Mouse (Mus musculus) ES-E14 (cell line): ENCODE data around the gene Pbx2. TPM values are rescaled to one million over a fixed set of nuclear protein-coding genes. Genes with fewer than 3 reads are reported as not detected.

Source experiments
- DNase-seq: peaks from one replicate; pipeline ENCODE4 v3.0.0-alpha.2; 2013; ENCODE audit warnings: low read depth, low spot score
- H3K27ac ChIP-seq: 2 replicates; pipeline ENCODE4 v1.5.1; 2012; ENCODE audit warnings: low read depth, mild to moderate bottlenecking, low read length, moderate library complexity, mixed read lengths; ENCODE audit not compliant: poor library complexity, insufficient read depth, severe bottlenecking
- H3K36me3 ChIP-seq: 2 replicates; pipeline ENCODE4 v1.6.1; 2012; ENCODE audit warnings: mild to moderate bottlenecking, low read length, moderate library complexity, mixed read lengths; ENCODE audit not compliant: control insufficient read depth, poor library complexity, insufficient read depth, severe bottlenecking
- H3K4me1 ChIP-seq, 2 experiments: fragments of 150-350 bp in 1 of 2; sonication (generic) in 1 of 2; 2 replicates each; pipeline ENCODE4 v1.6.1; 2012; ENCODE audit warnings: low read length in 2 of 2, mild to moderate bottlenecking in 1 of 2, mixed read lengths in 1 of 2; ENCODE audit not compliant: control insufficient read depth in 2 of 2, insufficient read depth in 2 of 2, poor library complexity in 1 of 2
- H3K4me3 ChIP-seq, 2 experiments: fragments of 150-350 bp in 1 of 2; sonication (generic) in 1 of 2; 2 replicates each; pipeline ENCODE4 v1.5.1; 2012; ENCODE audit warnings: low read length in 2 of 2, low read depth in 1 of 2, mild to moderate bottlenecking in 1 of 2, mixed read lengths in 1 of 2; ENCODE audit not compliant: insufficient read depth in 1 of 2, poor library complexity in 1 of 2, severe bottlenecking in 1 of 2
- H3K9ac ChIP-seq: 2 replicates; pipeline ENCODE4 v1.6.1; 2012; ENCODE audit warnings: low read depth, mild to moderate bottlenecking, low read length, mixed read lengths; ENCODE audit not compliant: poor library complexity, insufficient read depth, severe bottlenecking
- H3K9me3 ChIP-seq: fragments of 150-350 bp; sonication (generic); 2 replicates; pipeline ENCODE4 v1.6.1; 2012; ENCODE audit warnings: low read depth, mild to moderate bottlenecking, low read length; ENCODE audit not compliant: control insufficient read depth, insufficient read depth
- CHD2 ChIP-seq: IDR thresholded peaks from 2 replicates; pipeline ENCODE4 v1.6.1; 2014; ENCODE audit warnings: mild to moderate bottlenecking, low read depth, low read length, inconsistent platforms
- HCFC1 ChIP-seq: IDR thresholded peaks from 2 replicates; pipeline ENCODE4 v1.6.1; 2012; ENCODE audit warnings: low read length, inconsistent platforms, borderline replicate concordance; ENCODE audit not compliant: insufficient read depth
- MAFK ChIP-seq: IDR thresholded peaks from 2 replicates; pipeline ENCODE4 v1.6.1; 2014; ENCODE audit warnings: mild to moderate bottlenecking, low read depth, low read length, inconsistent platforms; ENCODE audit not compliant: insufficient read depth
- ZC3H11A ChIP-seq: IDR thresholded peaks from 2 replicates; pipeline ENCODE4 v1.6.1; 2012; ENCODE audit warnings: low read depth, mild to moderate bottlenecking, inconsistent platforms, low read length, borderline replicate concordance
- ZNF384 ChIP-seq: IDR thresholded peaks from 2 replicates; pipeline ENCODE4 v1.6.1; 2012; ENCODE audit warnings: low read depth, low read length, inconsistent platforms
- in situ Hi-C, 2 experiments: fragments of 600-800 bp; cut with MboI; formaldehyde crosslinking; loops; one replicate each; pipeline ENCODE4 v1.15.1; 2025; ENCODE audit warnings: low sequenced_read_pairs in 2 of 2, inconsistent platforms in 1 of 2; ENCODE audit not compliant: unreplicated experiment in 2 of 2
- total RNA-seq: library from RNA; depleted of rRNA; stranded (reverse); fragments of 300-350 nt; gene quantifications from 2 replicates; pipeline ENCODE4 v1.2.3, GENCODE M21; 2012; rRNA removed

The Pbx2 gene
- total RNA-seq, 1 experiment: 47.2 TPM

GRCm38 (mm10) chr17:34644608-34645007 is 53.5 kb downstream of the Pbx2 start, which contains the start of gene Fkbpl:
Gene Fkbpl (plus strand): TSS chr17:34644764.
- Histone ChIP-seq H3K4me3 (peak within 1 kb of the TSS; percentile 69 to 80), H3K9me3 (no peaks in the 10 kb centered on the region), H3K9ac (peak within 1 kb of the TSS; percentile 66), H3K4me1 (peaks cover 0 to 11% of the 10 kb centered on the region in 2 experiments; a peak in 2 of 4 replicates), H3K36me3 (peaks cover 9% of the 10 kb centered on the region; the same call in 1 of the 2 replicates), H3K27ac (no peak within 1 kb of the TSS)
- peak; percentile 98 for DNase-seq
- no peak for TF ChIP-seq ZC3H11A
- TF ChIP-seq HCFC1: peak; percentile 77; the same call in 1 of the 2 replicates
- no peak for TF ChIP-seq ZNF384
- no peak for TF ChIP-seq MAFK
- in situ Hi-C loops: no loop called here

- H3K4me1 ChIP-seq: peaks cover 0 to 11% of the 10 kb centered on the region in 2 experiments; a peak in 2 of 4 replicates
- no peak for DNase-seq
- TF ChIP-seq CHD2 (no peak), MAFK (no peak), ZC3H11A (no peak), HCFC1 (no peak), ZNF384 (no peak)
- H3K9ac ChIP-seq: peak overlapping the region; percentile 61; the same call in 1 of the 2 replicates
- peak overlapping the region; percentile 69 to 80 for H3K4me3 ChIP-seq
- no peak overlapping the region for H3K27ac ChIP-seq
- no peaks in the 10 kb centered on the region for H3K9me3 ChIP-seq
- in situ Hi-C loops: no loop called here
- H3K36me3 ChIP-seq: peaks cover 14% of the 10 kb centered on the region
These were observed 54.3 kb downstream of the Pbx2 start for GRCm38 (mm10) chr17:34645256-34645829.

DNA sequence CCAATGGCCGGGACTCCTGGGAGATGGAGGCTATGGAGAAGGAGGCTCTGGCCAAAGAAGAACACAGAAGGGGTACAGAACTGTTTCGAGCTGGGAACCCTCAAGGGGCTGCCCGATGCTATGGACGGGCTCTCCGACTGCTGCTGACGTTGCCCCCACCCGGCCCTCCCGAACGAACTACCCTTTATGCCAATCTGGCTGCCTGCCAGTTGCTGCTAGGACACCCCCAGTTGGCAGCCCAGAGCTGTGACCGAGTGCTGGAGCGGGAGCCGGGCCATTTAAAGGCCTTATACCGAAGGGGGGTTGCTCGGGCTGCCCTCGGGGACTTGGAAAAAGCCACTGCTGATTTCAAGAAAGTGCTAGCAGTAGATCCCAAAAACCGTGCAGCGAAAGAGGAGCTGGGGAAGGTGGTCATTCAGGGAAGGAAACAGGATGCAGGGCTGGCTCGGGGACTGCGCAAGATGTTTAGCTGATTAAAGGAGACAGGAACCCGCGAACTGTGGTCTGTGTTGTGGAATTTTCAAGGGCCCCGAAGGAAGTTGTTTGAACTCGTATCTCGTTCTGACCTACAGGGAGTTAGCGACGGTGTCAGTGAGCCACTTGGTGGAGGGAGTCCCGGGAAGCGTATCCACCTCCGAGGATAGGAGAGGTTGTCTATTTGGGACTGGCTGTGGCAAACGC is 54.9 kb downstream of the Pbx2 start:
- no peaks in the 10 kb centered on the region for H3K9me3 ChIP-seq
- peak overlapping the region; percentile 21; the same call in 1 of the 2 replicates for H3K9ac ChIP-seq
- H3K36me3 ChIP-seq: peaks cover 19% of the 10 kb centered on the region
- no peak for TF ChIP-seq ZNF384
- no peak for TF ChIP-seq HCFC1
- no peak for TF ChIP-seq ZC3H11A
- no peak for TF ChIP-seq CHD2
- no peak for TF ChIP-seq MAFK
- peak overlapping the region; percentile 51 to 53; a peak in 3 of 4 replicates for H3K4me3 ChIP-seq
- no peak for DNase-seq
- H3K27ac ChIP-seq: no peak overlapping the region
- H3K4me1 ChIP-seq: peaks cover 0 to 11% of the 10 kb centered on the region in 2 experiments; a peak in 2 of 4 replicates
- in situ Hi-C loops: no loop called here

Other genes starting within 250 kb of the Pbx2 start
- not detected in 2 replicates for gene Btnl2, start 236.4 kb upstream of the Pbx2 start, total RNA-seq
- gene Btnl1, start 214.1 kb upstream of the Pbx2 start, total RNA-seq: not detected in 2 replicates
- not detected in 2 replicates for gene BC051142, start 192.4 kb upstream of the Pbx2 start, total RNA-seq
- gene Btnl4, start 113.9 kb upstream of the Pbx2 start, total RNA-seq: not detected in 2 replicates
- not detected in 2 replicates for gene Btnl6, start 73.9 kb upstream of the Pbx2 start, total RNA-seq
- 14.0 and 24.7 TPM in 2 replicates for gene Notch4, start 27.0 kb upstream of the Pbx2 start, total RNA-seq
- gene Gpsm3, start 1.5 kb upstream of the Pbx2 start, total RNA-seq: 4.9 and 5.8 TPM in 2 replicates
- gene Ager, start 6.6 kb downstream of the Pbx2 start, total RNA-seq: 2.3 and 2.5 TPM in 2 replicates
- gene Rnf5, start 12.4 kb downstream of the Pbx2 start, total RNA-seq: 21.4 and 22.8 TPM in 2 replicates
- 55.9 and 62.7 TPM in 2 replicates for gene Agpat1, start 13.0 kb downstream of the Pbx2 start, total RNA-seq
- gene Egfl8, start 24.7 kb downstream of the Pbx2 start, total RNA-seq: 1.0 and 2.0 TPM in 2 replicates
- 13.6 and 26.4 TPM in 2 replicates for gene Ppt2, start 37.2 kb downstream of the Pbx2 start, total RNA-seq
- gene Prrt1, start 38.3 kb downstream of the Pbx2 start, total RNA-seq: 0.13 and 0.16 TPM in 2 replicates
- gene Fkbpl, start 53.5 kb downstream of the Pbx2 start, total RNA-seq: 4.4 and 7.5 TPM in 2 replicates
- 55.7 and 86.7 TPM in 2 replicates for gene Atf6b, start 55.9 kb downstream of the Pbx2 start, total RNA-seq
- 0.18 and 0.26 TPM in 2 replicates for gene Tnxb, start 79.3 kb downstream of the Pbx2 start, total RNA-seq
- gene C4b, start 152.6 kb downstream of the Pbx2 start, total RNA-seq: 0.45 and 1.5 TPM in 2 replicates
- gene Cyp21a1, start 213.3 kb downstream of the Pbx2 start, total RNA-seq: 0.27 and 0.32 TPM in 2 replicates
- 29.1 and 32.6 TPM in 2 replicates for gene Stk19, start 245.7 kb downstream of the Pbx2 start, total RNA-seq
- gene Dxo, start 245.8 kb downstream of the Pbx2 start, total RNA-seq: 39.0 and 45.2 TPM in 2 replicates